Mouse (Mus musculus): Measurements from ENCODE around the gene Runx2.

Runx2 gene

DNA sequence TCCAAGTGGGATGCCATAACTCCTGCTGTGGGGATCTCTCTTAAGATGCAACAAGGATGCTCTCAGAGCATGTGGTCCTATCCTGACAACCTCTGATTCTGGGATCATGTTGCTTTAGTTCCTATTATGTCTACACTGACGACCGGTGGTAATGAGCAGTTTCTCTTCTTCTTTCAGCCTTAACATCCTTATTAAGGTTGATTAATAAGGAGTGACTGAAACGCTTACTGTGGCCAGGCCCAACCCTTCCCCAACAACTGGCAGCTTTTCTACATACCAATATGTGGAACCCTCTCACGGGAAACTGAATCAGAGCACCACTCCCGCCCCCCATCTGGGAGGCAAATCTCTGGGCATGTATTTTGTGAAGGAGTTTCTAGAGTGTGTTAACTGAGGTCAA is 243.7 kb downstream of the Runx2 start:
- DNase-seq: no peak

DNA sequence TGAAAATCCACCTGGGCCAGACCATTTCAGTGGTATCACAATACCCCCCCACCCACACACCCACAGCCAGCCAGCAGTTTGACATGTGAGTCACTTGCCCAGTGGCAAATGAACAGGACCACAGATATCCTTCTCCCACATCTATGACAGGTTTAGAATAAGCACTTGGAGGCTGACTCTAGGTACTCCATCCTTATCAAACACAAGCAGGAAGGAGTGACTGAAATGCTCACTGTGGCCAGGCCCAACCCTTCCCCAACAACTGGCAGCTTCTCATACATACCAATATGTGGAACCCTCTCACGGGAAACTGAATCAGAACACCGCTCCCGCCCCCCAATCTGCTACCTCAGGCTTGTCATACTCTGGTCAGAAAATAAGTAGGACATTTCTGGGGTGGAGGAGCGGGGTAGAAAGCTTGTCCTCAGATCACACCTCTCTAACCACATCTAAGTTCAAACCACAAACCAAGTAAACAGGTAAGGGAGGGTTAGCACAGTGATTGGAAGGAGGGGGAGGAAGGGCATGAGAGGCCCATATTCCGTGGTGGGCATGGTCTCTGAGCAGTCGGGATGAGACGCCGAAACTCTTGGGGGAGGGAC is 245.5 kb downstream of the Runx2 start:
- DNase-seq: peak; percentile 21

DNA sequence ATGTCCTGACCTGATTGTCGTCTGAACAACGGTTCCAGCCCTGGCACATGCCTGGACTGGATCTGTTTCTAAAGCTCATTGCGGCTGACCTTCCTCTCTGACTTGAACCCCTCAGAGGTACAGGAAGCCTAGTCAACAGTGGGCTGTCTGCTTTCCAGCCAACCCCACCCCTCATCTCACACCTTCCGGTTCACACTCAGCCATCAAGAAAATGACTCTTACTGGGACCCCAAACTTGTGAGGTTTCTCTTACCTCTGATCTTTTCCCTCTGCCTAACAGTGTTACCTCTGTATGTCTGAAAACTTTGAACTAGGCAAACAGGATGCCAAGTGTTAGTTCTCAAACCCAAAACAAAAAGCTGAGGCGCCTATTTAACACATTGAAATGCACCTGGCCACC is 247.6 kb downstream of the Runx2 start:
- no peak for DNase-seq

DNA sequence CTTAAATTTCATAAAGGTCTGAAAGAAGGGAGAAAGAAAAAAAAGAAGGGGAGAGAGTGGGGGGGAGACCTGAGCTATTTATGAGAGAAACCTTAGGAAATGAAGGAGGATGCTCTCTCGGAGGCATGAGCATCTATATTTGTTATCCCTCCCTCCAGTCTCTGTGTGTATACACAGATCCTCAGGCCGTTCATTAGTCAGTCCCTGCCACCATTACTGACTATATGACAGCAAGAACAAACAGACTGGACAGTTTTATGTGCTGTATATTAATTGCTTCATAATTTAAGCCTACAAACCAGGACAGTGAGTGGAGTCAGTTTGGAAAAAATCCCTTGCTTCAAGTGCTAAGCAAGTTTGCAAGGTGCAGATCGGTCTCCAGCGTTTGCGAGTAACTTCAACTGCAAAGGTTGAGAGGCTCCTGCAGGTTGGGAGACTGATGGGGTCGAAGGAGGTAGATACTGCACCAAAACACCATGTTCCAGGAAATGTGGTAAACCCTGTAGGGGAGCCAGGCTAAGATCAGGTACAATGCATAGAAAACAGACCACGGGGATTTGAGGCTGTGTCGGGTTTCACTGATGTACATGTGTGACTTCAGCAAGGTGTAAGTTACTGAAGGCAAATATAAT is 248.6 kb downstream of the Runx2 start:
- DNase-seq: no peak

DNA sequence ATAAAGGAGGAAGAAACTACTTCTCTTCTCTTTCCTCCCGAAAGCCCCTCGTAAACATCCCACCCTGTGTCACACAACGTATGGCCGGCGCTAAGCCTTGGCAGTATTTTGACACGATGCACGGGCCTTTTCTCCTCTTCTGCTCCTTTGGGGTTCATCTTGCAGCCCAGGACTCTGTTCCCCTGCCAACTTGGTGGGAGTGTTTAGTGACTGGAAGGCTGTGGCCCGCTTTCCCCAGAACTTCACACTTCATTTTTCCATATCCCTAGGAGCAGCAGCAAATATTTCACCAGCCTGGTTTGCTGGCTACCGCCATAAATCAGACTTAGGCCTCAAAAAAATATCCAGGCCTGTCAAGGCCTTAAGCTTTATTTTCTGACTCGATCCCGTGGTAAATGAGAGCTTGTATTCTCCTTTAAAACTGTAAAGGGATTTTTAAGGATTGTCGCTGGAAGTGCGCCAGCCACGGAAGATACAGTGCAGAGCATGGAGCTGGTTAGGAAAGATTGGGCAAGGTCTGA is 249.2 kb downstream of the Runx2 start:
- no peak for DNase-seq

DNA sequence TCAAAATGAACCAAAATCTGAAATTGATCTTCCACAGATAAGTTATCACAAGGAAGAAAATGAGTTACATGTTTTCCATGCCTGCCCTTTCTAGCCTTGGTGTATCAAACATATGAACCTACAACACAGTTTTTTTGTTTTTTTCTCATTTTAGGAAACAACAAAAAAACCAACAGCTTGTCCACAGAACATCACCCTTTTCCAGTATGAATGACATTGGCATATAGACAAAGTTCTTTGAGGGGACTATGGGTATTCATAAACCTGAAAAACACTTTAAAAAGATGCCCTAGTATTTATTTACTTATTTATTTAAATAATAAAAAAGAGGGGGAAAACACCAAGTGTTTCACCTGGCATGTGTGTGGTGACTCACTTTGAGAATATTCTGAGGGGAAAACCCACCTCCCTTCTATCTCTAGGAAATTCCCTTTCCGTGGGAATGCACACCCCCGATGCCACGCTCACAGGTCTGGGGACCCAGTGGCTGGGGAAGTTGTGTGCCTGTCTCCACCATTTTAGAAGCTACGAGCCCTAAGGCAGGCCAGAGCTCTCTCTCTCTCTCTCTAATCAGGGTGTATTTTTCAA is 249.9 kb downstream of the Runx2 start:
- DNase-seq: no peak

DNA sequence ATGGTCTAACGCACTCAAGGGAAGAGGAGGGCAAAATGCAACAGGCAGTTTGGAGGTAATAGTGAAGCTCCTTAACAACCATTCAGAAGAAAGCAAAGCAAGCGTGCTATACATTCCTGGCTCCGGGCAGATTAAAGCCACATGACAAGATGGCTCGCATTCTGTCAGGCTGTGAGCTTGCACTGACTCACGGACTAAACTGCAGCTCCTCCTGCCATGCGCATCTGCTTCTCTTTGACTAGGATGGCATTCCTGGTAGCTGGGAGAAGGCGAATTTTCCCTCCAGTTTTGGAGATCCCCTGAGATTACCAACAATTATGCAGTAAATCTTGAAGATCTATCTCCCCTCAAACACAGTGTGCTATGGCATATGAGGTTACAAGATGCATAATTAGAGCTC is 254.6 kb downstream of the Runx2 start:
- DNase-seq: no peak

DNA sequence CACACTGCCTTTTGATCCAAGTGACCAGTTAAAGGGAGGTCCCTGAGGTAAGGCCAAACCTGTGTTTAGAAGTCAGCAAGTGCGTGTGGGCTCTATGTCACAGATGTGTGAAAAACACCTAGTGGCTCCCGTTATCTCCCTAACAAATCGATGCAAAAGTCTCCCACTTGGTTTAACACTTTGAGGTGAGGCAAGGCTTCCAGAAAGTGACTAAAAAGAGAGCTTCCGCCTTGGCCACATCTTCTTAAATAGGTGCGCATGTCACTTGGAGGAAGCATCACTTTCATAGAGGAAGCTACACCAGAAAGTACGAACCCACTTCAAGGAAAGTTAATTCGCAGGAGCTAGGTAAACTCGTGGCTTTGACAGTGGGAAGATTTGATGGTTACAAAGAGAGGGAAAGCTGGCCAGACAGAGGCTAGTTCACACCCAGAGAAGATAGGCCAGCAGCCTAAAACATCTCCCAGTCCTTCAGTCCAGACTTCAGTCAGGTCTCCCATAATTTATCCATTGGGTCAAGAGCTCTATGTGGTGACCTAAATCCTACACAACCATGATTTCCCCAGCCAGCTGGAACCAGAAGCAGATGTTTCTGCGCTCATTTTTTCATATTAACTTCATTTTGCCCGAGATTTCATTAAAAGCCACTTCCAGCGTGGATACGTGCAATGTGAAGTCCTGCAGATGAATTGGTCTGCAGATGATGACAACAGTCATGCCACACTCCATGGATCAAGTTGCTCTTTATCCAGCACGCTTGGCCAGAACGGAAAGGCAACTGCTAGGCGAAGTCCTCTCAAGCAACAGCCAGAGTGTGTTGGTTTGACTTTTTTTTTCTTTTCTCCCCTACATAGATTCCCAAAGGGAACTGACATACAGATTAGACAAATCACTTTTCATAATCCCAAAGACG is 257.1 kb downstream of the Runx2 start:
- no peak for DNase-seq

DNA sequence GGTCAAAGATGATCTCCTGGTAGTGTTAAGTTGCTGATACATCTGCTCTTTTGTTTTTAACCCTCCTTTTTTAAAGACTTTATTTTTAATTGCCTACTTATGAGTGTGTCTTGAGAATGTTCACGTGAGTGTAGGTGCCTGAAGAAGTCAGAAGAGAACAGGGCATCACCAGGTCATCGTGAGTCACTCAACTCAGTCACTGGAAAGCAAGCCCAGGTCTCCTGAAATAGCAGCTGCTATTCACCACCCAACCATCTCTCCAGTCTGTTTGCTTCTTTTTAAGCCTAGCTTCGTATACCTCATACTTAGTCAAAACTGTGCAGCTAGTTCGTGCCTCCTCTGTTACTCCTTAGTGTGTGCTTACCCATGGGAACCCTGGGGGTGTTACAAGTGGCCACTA is 259.7 kb downstream of the Runx2 start:
- no peak for DNase-seq

DNA sequence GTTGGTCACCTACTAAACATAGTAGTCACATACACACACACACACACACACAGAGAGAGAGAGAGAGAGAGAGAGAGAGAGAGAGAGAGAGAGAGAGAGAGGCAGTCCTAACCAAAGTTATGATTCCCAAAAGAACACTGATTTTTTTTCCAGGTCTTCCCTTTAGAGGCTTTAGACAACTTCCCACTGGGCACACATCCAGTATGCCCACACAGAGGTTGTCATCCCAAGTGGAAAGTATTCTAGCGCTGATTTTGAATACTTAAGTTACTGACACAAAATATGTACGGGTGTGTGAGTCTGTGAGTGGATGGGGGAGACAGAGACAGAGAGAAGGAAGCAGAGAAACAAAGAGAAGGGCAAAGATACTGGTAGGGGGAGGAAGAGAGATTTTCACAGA is 265.0 kb downstream of the Runx2 start:
- DNase-seq: no peak

DNA sequence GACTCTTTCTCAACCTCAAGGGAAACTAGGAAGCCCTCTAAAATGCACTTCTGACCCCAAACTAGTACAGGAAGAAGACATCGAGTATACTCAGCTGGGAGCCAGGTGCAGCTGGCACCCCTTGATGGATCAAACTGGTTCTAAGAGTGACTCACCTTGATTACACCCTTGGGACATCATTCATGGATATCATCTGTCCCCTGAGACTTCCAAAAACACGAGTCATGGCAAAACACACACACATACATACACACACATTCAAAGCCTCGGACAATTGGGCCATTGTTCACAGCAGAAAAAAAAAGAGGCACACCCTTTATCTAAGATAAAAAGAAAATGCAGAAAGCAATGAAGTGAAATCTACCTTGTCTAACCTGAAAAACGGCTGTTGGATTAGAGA is 266.7 kb downstream of the Runx2 start:
- DNase-seq: no peak

DNA sequence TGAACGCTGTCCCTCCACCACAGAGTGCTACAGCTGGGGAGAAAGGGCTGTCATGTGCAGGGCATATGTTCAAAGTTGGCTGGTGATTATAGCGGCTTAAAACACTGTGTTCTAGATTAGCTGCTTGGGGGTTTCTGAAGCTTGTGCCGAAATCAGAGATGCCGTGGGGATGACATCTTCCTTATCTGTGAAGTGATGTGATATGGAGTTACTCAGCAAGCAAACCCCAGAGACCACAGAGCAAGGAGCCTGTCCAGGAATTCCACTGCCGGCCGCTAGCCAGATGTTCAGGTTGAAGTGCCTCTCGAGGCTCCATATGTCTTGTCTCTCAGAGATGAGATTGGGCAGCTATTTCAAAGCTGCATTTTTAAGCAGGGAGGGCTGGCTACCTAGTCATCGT is 267.8 kb downstream of the Runx2 start:
- DNase-seq: no peak

DNA sequence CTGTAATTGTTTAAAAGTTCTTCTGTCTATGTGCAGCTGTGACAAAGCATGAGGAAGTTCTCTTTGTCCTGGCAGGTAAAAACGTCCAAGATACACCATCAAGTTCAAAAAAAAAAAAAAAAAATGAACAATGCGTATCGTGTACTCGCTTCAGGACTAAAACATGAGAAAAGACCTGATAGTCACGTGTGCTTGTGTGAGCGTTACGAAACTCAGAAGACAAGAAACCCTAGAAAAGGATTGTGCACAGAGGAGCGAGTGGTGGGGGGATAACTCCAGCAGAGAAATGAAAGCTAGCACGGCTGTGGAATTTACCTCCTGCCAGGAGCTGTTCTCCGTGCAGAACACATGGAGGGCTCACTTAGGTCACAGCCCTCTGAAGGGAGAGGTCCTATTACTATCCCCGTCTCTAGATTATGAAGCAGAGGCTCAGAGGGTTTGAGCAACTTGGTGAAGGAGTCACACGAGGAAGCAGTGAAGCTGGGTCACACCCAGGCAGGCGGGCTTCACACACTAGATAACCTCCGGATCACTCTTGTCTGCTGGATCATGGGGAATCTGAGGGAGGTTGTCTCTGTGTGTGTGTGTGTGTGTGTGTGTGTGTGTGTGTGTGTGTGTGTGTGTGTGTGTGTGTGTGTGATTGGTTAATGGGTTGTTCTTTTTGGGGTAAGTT is 269.3 kb downstream of the Runx2 start:
- no peak for DNase-seq

DNA sequence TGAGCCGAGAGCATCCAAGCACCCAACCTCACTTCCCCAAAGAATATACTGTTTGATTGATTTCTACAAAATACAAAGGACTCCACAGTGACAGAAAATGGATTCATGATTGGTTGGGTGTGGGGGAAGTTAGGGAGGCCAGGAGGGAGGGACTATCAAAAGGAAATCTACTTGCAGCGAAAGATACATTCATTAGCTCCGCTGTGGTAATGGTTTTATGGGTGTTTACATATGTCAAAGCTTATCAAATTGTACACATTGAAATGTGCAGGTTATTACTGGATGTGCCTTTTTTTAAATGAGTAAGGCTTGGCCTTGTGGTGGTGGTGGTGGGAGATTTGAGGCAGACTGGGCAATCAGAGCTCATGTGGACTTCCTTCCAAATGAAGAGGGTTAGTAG is 271.9 kb downstream of the Runx2 start:
- no peak for DNase-seq

DNA sequence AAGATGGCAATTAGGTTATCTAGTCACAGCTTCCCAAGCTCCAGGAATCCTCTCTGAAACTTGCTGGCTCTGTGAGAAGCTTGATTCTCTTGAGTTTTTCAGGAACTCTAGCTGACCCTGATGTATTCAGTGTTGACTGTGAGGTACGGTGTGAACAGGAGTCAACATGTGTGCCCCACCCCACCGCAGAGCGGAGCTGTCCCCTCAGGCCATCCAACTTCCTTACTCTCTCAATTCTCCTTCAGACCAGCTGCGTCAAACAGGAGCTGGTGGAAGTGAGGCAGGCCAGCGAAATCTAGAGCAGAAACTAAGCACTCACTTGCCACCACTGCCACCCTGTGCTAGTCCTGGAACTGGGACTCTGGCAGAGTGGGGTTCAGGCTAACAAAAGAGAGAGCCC is 273.9 kb downstream of the Runx2 start:
- peak; percentile 14 for DNase-seq

DNA sequence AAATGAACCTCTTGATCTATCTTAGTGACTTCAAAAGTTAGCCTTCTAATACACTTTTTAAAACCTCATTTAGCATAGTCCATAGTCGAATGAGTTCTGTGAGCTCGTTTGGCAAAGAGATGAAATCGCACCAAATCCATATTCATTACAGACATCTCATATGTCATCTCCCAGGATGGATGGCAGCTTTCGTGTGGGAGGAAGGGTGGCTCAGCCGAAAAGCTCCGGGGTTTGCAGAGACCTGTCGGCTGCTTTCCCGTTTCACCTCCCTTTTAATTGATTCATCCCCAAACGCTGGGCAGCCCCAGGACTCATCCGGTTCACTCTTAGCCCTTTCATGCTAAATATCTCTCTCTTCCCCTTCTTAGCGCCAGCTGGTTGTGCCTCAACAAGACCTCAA is 275.7 kb downstream of the Runx2 start:
- no peak for DNase-seq

DNA sequence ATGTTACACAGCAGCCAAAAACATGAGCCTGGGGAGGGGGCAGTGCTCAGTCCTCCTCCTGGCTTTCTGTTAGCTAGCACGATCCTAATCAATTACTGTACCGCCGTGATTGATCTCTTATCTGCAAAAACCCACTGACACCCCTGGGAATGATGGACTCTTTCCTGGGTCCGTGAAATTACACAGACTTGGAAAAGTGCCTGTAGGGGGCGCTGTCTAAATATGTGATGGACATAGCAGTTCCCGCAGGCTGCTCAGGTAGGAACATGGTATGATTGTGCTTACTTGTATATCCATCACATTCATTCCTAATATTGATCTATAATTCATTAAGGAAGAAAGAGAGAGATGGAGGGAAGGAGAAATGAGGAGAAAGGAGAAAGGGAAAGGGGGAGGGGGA is 284.6 kb downstream of the Runx2 start:
- DNase-seq: peak; percentile 68

DNA sequence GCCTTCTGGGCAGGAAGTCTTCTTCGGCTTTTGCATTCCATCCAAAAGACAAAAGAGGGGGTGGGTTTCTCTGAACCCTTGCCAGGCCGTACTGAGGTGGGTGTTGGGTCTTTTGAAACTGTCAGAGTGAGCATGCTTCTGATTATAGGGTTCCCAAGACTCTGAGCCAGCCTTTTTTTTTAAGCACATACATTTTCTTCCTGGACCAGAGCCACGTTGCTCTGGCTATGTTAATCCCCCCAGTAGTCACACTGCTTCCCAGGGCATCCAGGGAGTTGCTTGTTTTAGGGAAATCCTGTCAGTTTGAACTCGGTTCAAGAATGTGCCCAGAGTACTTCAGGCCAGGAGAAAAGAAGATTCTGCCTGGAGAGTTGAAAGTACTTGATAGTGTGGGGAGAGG is 286.0 kb downstream of the Runx2 start:
- no peak for DNase-seq

DNA sequence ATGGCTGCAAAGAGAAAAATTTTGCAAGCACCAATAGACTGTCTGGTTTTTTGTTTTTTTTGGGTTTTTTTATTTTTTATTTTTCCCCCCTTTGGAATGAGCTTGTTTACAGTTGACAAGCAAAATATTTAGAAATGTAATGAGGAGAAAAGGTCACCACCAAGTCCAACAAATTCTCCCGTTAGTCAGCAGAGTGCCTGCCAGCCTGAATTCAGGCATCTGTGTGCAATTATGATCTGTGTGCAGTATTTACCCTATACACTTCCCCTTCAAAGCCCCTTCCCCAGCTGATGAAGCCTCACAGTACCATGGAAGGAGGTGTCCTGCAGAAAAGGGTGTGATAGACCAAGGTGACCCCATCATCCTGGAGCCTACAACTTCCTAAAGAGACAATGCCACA is 290.5 kb downstream of the Runx2 start:
- DNase-seq: no peak

DNA sequence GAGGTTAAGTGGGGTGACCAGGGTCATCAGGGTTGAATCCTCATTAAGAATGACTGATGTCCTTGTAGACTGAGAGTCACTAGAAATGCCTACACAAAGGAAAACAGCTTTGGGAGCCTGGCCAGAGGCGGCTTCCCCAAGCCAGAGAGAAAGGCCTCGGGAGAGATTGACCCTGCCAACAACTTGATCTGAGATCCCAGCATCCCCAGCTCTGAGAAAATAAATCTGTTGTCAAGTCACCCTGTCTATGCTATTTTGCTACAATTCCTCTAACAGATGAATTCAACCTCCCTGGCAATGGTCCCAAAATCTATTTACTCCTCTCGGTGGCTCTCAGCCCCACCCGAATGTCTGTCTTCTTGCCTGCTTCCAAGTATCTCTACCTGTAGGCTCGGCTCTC is 291.7 kb downstream of the Runx2 start:
- DNase-seq: no peak

DNA sequence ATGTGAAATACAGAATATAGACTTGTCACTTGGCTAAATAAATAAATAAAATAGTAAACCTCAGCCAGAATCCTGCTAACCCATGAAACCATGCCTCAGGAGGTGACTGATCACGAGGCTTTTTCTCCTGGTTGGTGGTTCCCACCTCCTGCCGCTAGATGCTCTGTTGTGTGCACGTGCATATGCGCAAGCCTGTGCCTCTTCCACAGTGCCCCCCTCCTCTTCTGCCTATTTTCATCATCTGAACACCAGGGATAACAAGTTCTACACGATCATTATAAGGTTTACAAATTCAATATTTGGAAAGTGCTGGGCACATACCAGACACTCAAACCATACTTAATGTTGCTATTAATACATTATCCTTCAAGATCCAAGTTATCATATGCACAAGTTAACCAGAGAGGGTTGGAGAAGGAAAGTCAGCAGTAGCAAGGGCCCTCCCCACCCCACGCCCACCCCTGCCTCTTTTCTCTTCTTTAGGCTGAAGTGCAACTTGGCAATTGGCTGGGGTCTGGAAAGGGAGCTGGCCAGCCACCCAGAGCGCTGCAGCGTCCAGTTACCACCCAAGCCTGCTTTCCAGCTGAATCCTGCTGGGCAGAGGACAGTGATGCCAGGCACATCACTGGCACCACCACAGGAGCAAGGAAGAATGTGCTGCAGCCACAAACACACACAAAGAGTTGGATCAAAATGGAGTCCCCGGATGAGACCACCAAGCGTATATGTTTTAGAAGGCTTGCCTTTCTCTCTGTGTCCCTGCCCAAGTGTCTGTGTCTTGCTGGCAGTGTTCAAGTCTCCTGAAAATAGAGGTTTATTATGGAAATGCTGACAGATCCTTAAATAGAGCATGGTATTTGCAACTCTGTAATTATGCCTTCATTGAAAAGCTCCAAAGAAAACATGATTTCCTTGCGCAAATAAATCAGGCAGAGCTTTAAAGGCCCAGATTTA is 294.2 kb downstream of the Runx2 start:
- no peak for DNase-seq

DNA sequence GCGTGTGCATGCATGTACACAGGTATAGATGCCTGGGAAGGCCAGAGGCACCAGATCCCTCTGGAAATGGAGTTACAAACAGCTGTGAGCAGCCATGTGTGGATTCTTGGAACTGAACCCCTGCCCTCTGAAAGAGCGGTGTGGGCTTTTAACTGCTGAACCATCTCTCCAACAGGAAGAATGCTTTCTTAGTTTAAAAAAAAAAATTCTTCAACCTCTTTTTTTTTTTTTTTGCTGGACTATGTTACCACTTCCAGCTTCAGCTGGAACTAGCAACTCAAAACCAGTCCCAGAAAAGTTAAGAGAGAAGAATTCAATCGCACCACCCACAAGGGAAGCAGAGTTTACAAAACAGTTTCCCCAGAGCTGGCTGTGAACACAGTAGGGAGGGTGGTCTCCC is 295.2 kb downstream of the Runx2 start:
- no peak for DNase-seq

Measured in thymus, postnatal 4 days (tissue).